Mouse (Mus musculus) limb, embryonic 11.5 days (tissue): ENCODE data around the gene Ntrk2. TPM values are rescaled to one million over a fixed set of nuclear protein-coding genes. Genes with fewer than 3 reads are reported as not detected.

Source experiments
- ATAC-seq: fragments of 200-750 bp; cut with Nextera tagmentation; 2 replicates; pipeline ENCODE4 v1.8.0; 2017; ENCODE audit warnings: low read depth; ENCODE audit not compliant: insufficient number of reproducible peaks, low FRiP score, low TSS enrichment
- DNase-seq: peaks from one replicate; pipeline ENCODE4 v3.0.0-alpha.2; 2015; ENCODE audit warnings: low spot score
- H3K27ac ChIP-seq: fragments of 300-500 bp; sonication (generic); replicated peaks from 2 replicates; pipeline ENCODE4 v1.5.1; 2014; ENCODE audit warnings: low read depth, mild to moderate bottlenecking, low read length
- H3K27me3 ChIP-seq: fragments of 300-500 bp; sonication (generic); 2 replicates; pipeline ENCODE4 v1.6.1; 2014; ENCODE audit warnings: mild to moderate bottlenecking, low read length, mixed read lengths; ENCODE audit not compliant: control insufficient read depth, insufficient read depth
- H3K36me3 ChIP-seq: fragments of 300-500 bp; sonication (generic); 2 replicates; pipeline ENCODE4 v1.6.1; 2014; ENCODE audit warnings: mild to moderate bottlenecking, low read length, moderate library complexity, mixed read lengths; ENCODE audit not compliant: control insufficient read depth, insufficient read depth
- H3K4me1 ChIP-seq: fragments of 300-500 bp; sonication (generic); 2 replicates; pipeline ENCODE4 v1.6.1; 2014; ENCODE audit warnings: low read length, mixed read lengths; ENCODE audit not compliant: control insufficient read depth, insufficient read depth
- H3K4me2 ChIP-seq: fragments of 300-500 bp; sonication (generic); 2 replicates; pipeline ENCODE4 v1.6.1; 2014; ENCODE audit warnings: low read depth, mild to moderate bottlenecking, moderate library complexity; ENCODE audit not compliant: severe bottlenecking
- H3K4me3 ChIP-seq: fragments of 300-500 bp; sonication (generic); 2 replicates; pipeline ENCODE4 v1.5.1; 2014; ENCODE audit warnings: low read depth, low read length
- H3K9ac ChIP-seq: fragments of 300-500 bp; sonication (generic); 2 replicates; pipeline ENCODE4 v1.6.1; 2014; ENCODE audit warnings: mild to moderate bottlenecking, low read length
- H3K9me3 ChIP-seq: fragments of 300-500 bp; sonication (generic); 2 replicates; pipeline ENCODE4 v1.6.1; 2016; ENCODE audit warnings: low read length; ENCODE audit not compliant: control insufficient read depth
- WGBS: fragments of 180-500 bp; shearing (Covaris S2); extraction: QIAGEN DNeasy Blood & Tissue Kit; methylation state at CpG from one replicate; pipeline ENCODE4 v1.1.7; 2014; 5-methylcytosine and 5-hydroxymethylcytosine counted together
- polyA plus RNA-seq: library from polyadenylated mRNA; unstranded; fragments of >200 nt; fragmentation: Nextera tagmentation; extraction: Ambion mirVana; gene quantifications from 2 replicates; pipeline ENCODE4 v1.2.1, GENCODE M21; 2014

Gene Ntrk2
- polyA plus RNA-seq, 1 experiment from 2014 or later: 5.6 TPM

DNA sequence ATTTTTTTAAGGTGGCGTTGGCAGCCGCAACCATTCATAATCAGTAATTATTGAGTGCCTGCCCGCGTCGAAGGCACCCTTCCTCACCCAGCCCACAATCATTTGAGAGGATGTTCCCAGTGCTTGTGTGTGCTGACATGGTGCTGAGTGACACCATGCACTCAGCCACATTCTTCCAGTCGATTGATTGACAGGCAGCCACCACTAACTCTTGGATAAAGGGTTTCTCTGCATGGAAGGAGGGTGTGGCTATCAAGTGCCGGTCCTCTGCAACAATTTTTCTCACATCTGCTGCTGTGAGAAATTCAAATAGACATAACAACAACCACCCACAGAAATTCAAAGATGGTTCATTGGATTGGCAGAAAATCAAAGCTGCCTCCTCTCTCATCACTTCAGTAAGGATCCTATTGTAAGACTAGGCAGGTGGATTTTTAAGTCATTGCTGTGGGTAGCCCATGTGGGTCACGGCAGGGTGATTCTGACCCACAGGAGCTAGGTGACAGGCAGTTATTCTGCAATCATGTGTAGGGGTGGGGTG, 148.9 kb downstream of the Ntrk2 start:
- H3K4me1 ChIP-seq: peaks cover 4% of the 10 kb centered on the region; the same call in 1 of the 2 replicates
- no peaks in the 10 kb centered on the region for H3K9me3 ChIP-seq
- ATAC-seq (no peak), DNase-seq (no peak)
- H3K27ac ChIP-seq: no peak overlapping the region
- no peak overlapping the region for H3K9ac ChIP-seq
- H3K4me2 ChIP-seq: no peak overlapping the region
- H3K4me3 ChIP-seq: no peak overlapping the region
- WGBS: 60% methylated on average over 8 of the region's 8 CpGs
- no peaks in the 10 kb centered on the region for H3K27me3 ChIP-seq
- H3K36me3 ChIP-seq: no peaks in the 10 kb centered on the region

DNA sequence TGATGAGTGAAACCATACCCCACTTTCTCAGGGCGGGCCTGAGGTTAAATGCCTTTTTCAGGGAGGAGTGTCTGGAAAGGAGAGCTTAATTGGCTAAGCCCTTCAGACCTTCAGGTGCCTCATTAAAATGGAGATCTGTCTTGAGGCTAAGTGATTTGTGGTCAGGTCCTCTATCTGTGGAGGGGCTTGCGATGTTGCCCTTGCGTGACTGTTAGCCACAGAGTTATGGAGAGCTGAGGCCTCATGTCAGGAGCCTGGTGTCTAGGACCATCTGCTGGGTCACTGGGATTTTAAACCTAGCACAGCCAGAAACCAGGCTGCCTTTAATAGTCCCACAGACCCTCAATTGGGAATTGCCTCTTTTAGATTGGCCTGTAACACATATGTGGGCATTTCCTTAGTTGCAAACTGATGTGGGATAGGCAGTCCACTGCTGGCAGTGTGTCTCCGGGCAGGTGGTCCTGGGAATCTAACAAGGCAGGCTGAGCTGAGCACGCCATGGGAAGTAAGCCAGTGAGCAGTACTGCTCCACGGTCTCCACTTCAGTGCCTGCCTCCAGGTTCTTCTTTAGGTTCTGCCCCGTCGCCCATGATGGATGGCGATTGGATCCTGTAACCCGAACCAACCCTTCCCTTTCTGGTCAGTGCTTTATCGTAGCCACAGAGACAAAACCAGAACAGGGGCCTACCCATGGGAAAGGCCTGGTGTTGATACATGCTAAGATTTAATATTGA, 152.0 kb downstream of the Ntrk2 start:
- DNase-seq (no peak), ATAC-seq (no peak)
- no peak overlapping the region for H3K4me2 ChIP-seq
- WGBS: 46% methylated on average over 11 of the region's 11 CpGs
- H3K27me3 ChIP-seq: no peaks in the 10 kb centered on the region
- H3K4me1 ChIP-seq: peaks cover 4% of the 10 kb centered on the region; the same call in 1 of the 2 replicates
- no peaks in the 10 kb centered on the region for H3K36me3 ChIP-seq
- H3K9me3 ChIP-seq: no peaks in the 10 kb centered on the region
- H3K27ac ChIP-seq: no peak overlapping the region
- no peak overlapping the region for H3K4me3 ChIP-seq
- H3K9ac ChIP-seq: no peak overlapping the region

DNA sequence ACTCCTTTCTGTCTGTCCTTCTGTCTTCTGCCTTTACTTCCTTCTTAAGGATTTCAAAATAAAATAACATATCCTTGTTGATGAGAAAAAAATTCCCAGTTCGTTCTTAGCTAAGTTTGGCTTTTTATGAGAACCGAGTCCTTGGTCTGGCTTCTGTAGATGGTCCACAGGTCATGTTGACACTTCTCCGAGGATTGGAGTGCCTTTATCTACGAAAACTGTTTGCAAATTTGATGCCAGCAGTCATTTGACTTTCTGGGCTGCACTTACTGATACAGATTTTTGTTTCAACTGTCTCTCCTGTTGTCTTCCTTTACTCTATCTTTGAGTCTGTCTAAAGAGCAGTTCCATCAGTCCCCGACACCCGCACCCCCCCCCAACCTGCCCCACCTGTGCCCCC, 154.0 kb downstream of the Ntrk2 start:
- DNase-seq: no peak
- Histone ChIP-seq H3K4me1 (peaks cover 4% of the 10 kb centered on the region; the same call in 1 of the 2 replicates), H3K9me3 (no peaks in the 10 kb centered on the region), H3K4me2 (no peak overlapping the region), H3K27me3 (no peaks in the 10 kb centered on the region), H3K9ac (no peak overlapping the region), H3K4me3 (no peak overlapping the region), H3K36me3 (no peaks in the 10 kb centered on the region), H3K27ac (no peak overlapping the region)
- WGBS: 90% methylated on average over 6 of the region's 6 CpGs
- no peak for ATAC-seq

GRCm38 (mm10) chr13:58964701-58965359, 158.5 kb downstream of the Ntrk2 start:
- no peaks in the 10 kb centered on the region for H3K4me1 ChIP-seq
- H3K4me3 ChIP-seq: no peak overlapping the region
- H3K9ac ChIP-seq: no peak overlapping the region
- ATAC-seq: no peak
- no peaks in the 10 kb centered on the region for H3K27me3 ChIP-seq
- no peak overlapping the region for H3K4me2 ChIP-seq
- no peaks in the 10 kb centered on the region for H3K9me3 ChIP-seq
- no peak overlapping the region for H3K27ac ChIP-seq
- no peaks in the 10 kb centered on the region for H3K36me3 ChIP-seq
- 54% methylated on average over 12 of the region's 12 CpGs for WGBS
- DNase-seq: peak; percentile 31

- H3K27ac ChIP-seq: no peak overlapping the region
- H3K36me3 ChIP-seq: no peaks in the 10 kb centered on the region
- WGBS: 95% methylated on average over 3 of the region's 3 CpGs
- no peaks in the 10 kb centered on the region for H3K27me3 ChIP-seq
- no peaks in the 10 kb centered on the region for H3K4me1 ChIP-seq
- ATAC-seq (no peak), DNase-seq (no peak)
- no peak overlapping the region for H3K4me3 ChIP-seq
- no peak overlapping the region for H3K4me2 ChIP-seq
- no peaks in the 10 kb centered on the region for H3K9me3 ChIP-seq
- H3K9ac ChIP-seq: no peak overlapping the region
These were observed 159.5 kb downstream of the Ntrk2 start for GRCm38 (mm10) chr13:58965826-58966225.

- no peaks in the 10 kb centered on the region for H3K36me3 ChIP-seq
- no peaks in the 10 kb centered on the region for H3K27me3 ChIP-seq
- ATAC-seq: no peak
- H3K4me3 ChIP-seq: no peak overlapping the region
- no peak overlapping the region for H3K4me2 ChIP-seq
- no peak overlapping the region for H3K9ac ChIP-seq
- 95% methylated on average over 3 of the region's 3 CpGs for WGBS
- 0 out of 2 replicates have a peak, but pooled peaks cover 4% of the 10 kb centered on the region for H3K4me1 ChIP-seq
- H3K9me3 ChIP-seq: no peaks in the 10 kb centered on the region
- no peak for DNase-seq
- no peak overlapping the region for H3K27ac ChIP-seq
These were observed 160.1 kb downstream of the Ntrk2 start for GRCm38 (mm10) chr13:58966466-58966865.

DNA sequence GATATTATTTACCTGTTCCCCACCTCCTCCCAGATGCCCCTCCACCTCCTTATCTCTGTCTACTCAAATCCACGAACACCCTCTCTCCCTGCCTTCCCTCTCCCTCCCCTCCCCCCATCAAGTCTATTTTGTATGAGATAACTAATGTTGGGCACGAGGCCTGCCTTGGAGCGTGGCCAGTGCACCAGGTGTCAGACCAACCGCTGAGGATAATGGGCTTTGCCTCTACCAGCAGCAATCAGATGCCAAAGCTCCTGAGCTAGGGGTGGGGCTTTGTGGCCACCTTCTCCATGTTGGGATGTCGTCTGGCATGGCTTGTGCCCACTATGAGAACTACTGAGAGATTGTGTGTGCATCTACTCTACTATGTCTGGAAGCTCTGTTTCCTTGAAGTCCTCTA, 161.8 kb downstream of the Ntrk2 start:
- WGBS: 78% methylated on average over 5 of the region's 5 CpGs
- Histone ChIP-seq H3K9ac (no peak overlapping the region), H3K4me1 (0 out of 2 replicates have a peak, but pooled peaks cover 12% of the 10 kb centered on the region), H3K4me2 (no peak overlapping the region), H3K36me3 (no peaks in the 10 kb centered on the region), H3K4me3 (no peak overlapping the region), H3K27me3 (no peaks in the 10 kb centered on the region), H3K27ac (no peak overlapping the region), H3K9me3 (no peaks in the 10 kb centered on the region)
- DNase-seq: no peak
- ATAC-seq: no peak

DNA sequence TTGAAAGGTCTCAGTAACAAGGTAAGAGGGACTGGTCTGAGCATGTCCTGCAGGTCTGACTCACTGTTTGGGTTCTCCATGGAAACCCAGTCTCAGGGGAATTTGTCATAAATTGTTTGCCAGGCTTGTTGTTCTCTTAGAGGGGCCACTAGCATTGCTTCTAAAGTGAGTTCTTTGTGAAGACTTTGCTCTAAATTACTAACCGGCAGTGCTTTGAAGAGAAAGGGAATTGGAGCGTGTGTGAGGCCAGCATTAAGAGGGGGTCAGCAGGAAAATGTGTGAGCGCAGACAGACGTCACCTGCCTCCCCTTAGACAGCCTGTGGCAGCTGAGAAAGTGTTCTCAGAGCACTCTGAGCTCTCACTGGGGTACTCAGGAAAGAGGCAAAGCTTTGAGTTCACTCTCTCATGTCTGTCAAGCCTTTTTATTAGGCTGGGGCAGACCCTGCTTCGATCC, 165.1 kb downstream of the Ntrk2 start:
- WGBS: 14% methylated on average over 5 of the region's 5 CpGs
- no peaks in the 10 kb centered on the region for H3K36me3 ChIP-seq
- H3K4me3 ChIP-seq: no peak overlapping the region
- ATAC-seq (0 out of 2 replicates have a peak, but pooled peaks have one; percentile 72), DNase-seq (peak; percentile 69)
- peak overlapping the region; percentile 12; the same call in 1 of the 2 replicates for H3K4me2 ChIP-seq
- H3K27me3 ChIP-seq: no peaks in the 10 kb centered on the region
- no peak overlapping the region for H3K9ac ChIP-seq
- H3K27ac ChIP-seq: peak overlapping the region; percentile 82
- peaks cover 19% of the 10 kb centered on the region for H3K4me1 ChIP-seq
- no peaks in the 10 kb centered on the region for H3K9me3 ChIP-seq
